Mouse (Mus musculus): ENCODE measurements around the gene Tab2.

DNA sequence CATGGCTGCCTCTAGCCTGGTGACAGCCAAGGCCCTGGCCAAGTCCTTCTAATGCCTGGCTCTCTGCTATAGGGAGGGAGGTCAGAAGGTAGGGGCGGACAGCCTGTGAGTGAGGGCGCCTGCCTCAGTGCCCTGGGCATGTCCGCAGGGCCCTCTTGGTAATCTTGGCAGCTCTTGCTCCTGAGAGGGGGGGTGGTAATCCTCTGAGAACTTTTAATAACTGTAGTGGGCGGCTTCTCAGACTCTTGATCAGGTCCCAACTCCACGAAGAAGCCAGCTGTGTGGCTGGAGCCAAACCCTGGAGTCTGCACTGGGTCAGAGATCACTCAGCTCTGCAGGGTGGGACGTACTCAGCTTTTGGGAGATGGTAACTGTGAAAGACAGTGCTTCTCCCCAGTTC lies 91.8 kb downstream of the Tab2 start:
- TF ChIP-seq POLR2A (IDR thresholded peaks at IDR 0.05; ENCODE audit: low read depth, low read length) (no peak), CTCF (IDR thresholded peaks at IDR 0.05; ENCODE audit: extremely low read depth, insufficient read length, insufficient replicate concordance, low read depth, low read length) (no peak)
